Mouse (Mus musculus) lung, adult 2 months (tissue): ENCODE data around the gene Wfdc6b.

ENCODE experiments used
- CTCF ChIP-seq: fragments of 200-500 bp; IDR thresholded peaks from 2 replicates; pipeline ENCODE4 v1.5.1; 2011; ENCODE audit warnings: mild to moderate bottlenecking, low read length, control low read depth; ENCODE audit not compliant: insufficient read depth
- POLR2A ChIP-seq: fragments of 200-500 bp; IDR thresholded peaks from 2 replicates; pipeline ENCODE4 v1.6.1; 2011; ENCODE audit warnings: low read depth, mild to moderate bottlenecking, control low read depth, low read length, borderline replicate concordance; ENCODE audit errors: extremely low read depth

GRCm38 (mm10) chr2:164604411-164604810, 8.9 kb upstream of the Wfdc6b start:
- TF ChIP-seq CTCF (no peak), POLR2A (no peak)
